Mouse (Mus musculus) erythroid progenitor cell, adult 5-6 weeks (primary cell): ENCODE data around the gene Zswim3. TPM values are rescaled to one million over a fixed set of nuclear protein-coding genes. Genes with fewer than 3 reads are reported as not detected.

Source experiments
- ATAC-seq: replicated peaks from 2 replicates; pipeline ENCODE4 v1.8.0; 2016; ENCODE audit warnings: moderate number of reproducible peaks, mild to moderate bottlenecking, moderate TSS enrichment, inconsistent platforms; ENCODE audit not compliant: poor library complexity, low FRiP score, severe bottlenecking
- total RNA-seq, 2 experiments: library from RNA; stranded (forward) in 1 of 2; stranded (reverse) in 1 of 2; fragments of 150-400 nt in 1 of 2; fragments of 186-747, 209-891 nt in 1 of 2; gene quantifications; 2 replicates each; pipeline versions ENCODE4 v1.2.3 to v1.2.4; 2015 to 2017; ENCODE audit warnings: low replicate concordance in 2 of 2

Gene Zswim3
- 2.5 and 7.2 TPM in 2 replicates for total RNA-seq (2015; ENCODE audit: low replicate concordance)
- 1.3 and 2.3 TPM in 2 replicates for total RNA-seq (2017; ENCODE audit: low replicate concordance)

DNA sequence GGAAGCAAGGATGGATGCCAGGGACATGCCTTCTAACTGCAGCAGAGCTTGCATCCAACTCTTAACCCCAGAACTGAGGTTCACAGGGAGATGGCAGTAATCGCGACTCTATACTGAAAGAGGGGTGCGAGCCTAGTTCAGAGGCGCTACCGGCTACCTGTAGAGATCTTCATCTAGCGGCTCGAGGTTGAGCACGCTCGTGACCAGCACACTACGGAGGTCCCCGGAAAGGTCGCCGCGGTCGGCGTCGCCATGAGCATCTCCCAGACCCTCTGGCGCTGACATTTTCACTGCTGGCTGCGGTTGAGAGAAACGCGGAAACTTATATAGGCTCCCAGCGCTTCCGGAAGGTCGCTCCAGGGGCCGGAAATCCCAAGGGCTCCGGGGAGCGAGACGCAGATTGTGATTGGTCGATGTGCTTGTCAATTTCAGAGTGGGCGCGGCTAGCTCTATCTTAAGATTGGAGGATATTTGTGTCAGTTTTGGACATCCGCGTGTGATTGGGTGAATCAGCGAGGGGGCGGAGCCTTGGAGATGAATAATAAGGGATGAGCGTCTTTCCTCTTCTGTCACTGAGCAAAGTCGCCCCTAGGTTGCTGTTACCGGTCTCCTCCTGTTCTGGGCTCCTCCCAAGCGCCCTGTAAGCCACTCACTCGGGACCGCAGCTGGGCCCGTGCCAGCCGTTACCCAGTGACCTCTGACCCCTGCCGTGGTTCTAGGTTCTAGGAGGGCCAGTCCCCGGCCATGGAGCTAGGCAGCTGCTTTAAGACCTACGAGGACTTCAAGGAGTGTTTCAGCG lies at the start of gene Zswim3, which contains the start of gene Acot8:
Zswim3 (plus strand) TSS at position 566 of the 799 bp plus-strand sequence.
Acot8 (minus strand) TSS at position 350 of the 799 bp plus-strand sequence.
- peak; percentile 91 for ATAC-seq

DNA sequence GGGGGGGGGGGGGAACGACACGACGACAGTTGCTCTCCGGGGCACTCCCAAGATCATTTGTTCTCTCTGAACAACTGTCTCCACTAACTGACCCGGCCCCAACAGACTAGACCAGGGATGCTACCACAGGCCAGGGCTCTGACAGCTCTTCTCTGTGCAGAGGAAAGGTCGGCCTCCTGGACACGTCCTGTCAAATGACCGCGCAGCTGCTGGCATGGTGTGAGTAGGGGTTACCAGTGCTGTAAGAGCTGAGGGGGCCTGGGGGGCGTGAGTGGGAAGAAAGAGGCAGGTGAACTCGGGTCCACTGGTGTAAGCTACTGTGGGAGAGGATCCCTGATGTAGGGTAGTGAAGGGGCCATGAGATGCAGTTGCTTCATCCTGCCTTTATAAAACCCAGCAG lies 47.1 kb upstream of the Zswim3 start:
- no peak for ATAC-seq

DNA sequence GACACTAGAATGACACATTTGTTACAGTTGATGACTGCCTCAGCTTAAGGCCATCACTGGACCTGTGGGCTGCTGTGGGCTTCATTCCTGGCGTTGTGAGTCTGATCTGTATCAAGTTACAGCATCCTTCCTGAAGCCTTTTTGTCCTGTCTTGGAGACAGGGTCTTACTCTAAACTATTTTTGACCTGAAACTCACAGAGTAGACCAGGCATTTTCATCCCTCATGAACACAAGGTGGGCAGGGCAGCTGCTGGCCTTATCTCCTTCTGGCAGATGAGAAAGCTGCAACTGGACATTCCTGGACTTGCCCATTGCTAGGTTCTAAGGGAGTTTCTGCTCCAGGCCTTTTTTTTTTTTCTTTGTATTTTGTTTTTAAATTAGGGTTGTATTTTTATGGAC lies 46.2 kb upstream of the Zswim3 start:
- ATAC-seq, result peak; percentile 65

- peak; percentile 71 for ATAC-seq
These were observed 44.7 kb upstream of the Zswim3 start for GRCm38 (mm10) chr2:164760059-164760833.

GRCm38 (mm10) chr2:164761502-164761901 lies 43.4 kb upstream of the Zswim3 start:
- peak; percentile 77 for ATAC-seq

- no peak for ATAC-seq
These were observed 42.9 kb upstream of the Zswim3 start for GRCm38 (mm10) chr2:164761971-164762370.

- ATAC-seq, result no peak
These were observed 42.3 kb upstream of the Zswim3 start for GRCm38 (mm10) chr2:164762593-164762992.

- no peak for ATAC-seq
These were observed 39.1 kb upstream of the Zswim3 start for GRCm38 (mm10) chr2:164765841-164766240.

- no peak for ATAC-seq
These were observed 36.9 kb upstream of the Zswim3 start for GRCm38 (mm10) chr2:164767812-164768540.

- ATAC-seq, result peak; percentile 87
These were observed 35.5 kb upstream of the Zswim3 start, which contains the start of gene Ube2c for GRCm38 (mm10) chr2:164769258-164770037. Ube2c (plus strand) TSS chr2:164769898.

DNA sequence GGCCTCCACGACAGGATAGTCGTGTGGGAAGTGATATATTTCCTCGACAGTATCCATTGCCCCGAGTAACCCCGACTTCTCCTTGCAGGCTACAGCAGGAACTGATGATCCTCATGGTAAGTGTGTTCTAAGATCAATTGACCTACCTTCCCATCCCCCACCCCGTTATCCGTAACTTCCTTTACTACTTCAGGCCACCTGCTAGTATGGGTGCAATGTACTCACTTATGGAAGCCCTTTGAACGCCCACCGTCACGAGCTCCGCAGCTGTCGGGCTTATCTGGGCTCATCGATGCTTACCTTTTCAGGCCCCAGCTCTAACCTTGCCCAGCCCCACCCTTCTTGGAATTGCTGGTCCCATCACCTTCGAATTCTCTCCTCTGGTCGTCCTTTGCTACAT lies 34.6 kb upstream of the Zswim3 start:
- peak; percentile 25 for ATAC-seq

DNA sequence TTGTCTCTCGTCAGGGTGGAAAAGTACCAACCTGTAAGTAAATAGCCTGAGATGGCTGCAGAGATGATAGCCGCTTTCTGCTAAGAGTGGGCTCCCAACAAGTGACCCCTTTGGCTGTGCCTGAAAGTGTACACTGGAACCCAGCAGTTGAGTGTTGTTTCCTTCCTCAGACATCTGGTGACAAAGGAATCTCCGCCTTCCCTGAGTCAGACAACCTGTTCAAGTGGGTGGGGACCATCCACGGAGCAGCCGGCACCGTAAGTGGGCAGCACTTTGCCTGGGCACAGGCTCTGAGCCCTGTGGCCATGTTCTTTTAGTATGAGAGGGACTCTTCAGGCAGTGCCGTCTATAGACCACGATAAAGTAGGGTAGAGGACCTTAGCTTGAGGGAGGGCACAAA lies 33.8 kb upstream of the Zswim3 start:
- no peak for ATAC-seq

DNA sequence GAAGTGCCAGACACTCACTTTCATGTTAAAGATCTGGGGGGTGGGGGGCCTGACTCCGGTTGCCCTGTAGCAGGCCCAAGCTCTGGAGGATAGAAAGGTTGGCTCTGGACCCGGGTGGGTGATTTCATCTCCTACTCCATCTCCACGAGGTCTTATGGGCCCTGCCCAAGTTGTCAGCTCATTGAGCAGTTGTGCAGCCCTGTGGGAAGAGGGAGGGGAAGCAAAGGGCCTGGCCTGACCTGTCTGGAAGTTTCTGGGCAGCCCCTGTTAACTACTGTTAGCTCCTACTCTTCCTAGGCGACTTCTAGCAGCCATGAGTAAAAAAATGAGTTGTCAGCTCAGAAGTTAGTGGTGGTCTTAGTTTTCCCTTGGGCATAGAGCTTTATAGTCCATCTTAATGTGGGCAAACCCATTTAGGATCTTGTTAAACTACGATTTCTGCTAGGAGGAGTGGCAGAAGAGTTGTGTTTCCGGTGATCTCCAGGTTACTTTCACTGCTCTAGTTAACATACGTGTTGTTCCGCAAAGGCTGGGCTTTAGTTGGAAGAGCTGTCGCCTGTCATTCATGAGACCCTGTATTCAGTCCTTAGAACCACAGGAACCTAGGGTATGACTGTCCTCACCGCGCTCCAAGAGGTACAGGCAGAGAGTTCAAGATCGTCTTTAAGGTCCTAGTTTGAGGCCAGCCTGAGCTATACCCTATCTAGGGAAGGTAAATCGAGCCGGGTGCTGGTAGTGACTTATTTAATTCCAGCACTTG lies 31.5 kb upstream of the Zswim3 start:
- ATAC-seq, result peak; percentile 4

DNA sequence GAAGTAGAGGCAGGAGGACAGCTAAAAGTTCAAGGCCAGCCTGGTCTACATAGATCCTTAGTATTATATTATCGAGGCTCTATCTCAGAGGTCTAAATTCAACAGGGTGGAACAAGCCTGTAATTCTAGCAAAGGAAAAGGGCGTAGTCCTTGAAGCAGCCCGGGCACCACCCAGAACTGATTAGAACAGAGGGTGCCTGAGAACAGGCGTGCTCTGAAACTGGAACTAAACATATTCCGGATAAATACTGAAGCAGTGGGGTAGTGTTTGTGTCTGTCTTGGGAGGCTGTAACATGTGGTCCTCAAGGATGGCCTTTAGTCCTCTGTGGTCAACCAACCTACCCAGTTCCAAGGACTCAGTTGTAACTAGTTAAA lies 30.9 kb upstream of the Zswim3 start:
- ATAC-seq, result peak; percentile 57

- ATAC-seq, result no peak
These were observed 28.8 kb upstream of the Zswim3 start for GRCm38 (mm10) chr2:164776130-164776529.

DNA sequence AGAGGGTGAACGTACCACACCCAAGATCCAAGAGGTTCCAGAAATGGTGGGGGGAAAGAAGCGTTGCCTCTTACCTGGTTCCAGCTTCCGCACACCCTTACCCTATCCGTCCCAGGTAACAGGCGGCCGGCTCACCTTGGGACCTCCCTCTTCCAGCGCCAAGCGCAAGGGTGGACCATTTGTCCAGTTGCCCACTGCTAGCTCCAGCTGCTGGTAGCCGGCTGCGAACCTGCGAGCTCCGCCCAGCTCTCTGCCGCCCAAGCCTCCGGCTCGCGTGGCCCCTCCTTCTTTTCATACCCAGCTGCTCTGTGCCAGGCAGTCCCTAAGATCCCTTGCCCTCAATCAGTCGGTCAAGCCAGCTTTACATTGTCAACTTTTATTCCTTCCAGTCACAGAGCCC lies 28.1 kb upstream of the Zswim3 start:
- no peak for ATAC-seq

GRCm38 (mm10) chr2:164777246-164778014 lies 27.5 kb upstream of the Zswim3 start:
- no peak for ATAC-seq

DNA sequence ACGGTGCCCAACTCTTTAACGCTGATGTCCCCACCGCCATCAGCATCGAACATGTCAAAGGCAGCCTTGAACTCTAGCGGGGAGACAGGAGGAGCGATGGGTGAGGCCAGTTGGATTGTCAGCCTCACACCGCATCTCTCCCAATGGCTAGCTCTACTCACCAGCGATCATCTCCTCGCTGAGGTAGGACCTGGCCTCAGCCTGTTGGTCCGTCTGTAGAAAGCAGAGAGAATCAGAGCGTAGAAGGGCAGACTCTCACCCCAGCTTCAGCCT lies 26.9 kb upstream of the Zswim3 start:
- no peak for ATAC-seq
